Mouse (Mus musculus) cerebellum, postnatal 10 days (tissue): Measurements from ENCODE around the gene Mx1.

ENCODE experiments used
- DNase-seq, 2 experiments: peaks; one replicate each; pipeline ENCODE4 v3.0.0; 2021; ENCODE audit warnings: mixed read lengths in 2 of 2

Mx1 gene

DNA sequence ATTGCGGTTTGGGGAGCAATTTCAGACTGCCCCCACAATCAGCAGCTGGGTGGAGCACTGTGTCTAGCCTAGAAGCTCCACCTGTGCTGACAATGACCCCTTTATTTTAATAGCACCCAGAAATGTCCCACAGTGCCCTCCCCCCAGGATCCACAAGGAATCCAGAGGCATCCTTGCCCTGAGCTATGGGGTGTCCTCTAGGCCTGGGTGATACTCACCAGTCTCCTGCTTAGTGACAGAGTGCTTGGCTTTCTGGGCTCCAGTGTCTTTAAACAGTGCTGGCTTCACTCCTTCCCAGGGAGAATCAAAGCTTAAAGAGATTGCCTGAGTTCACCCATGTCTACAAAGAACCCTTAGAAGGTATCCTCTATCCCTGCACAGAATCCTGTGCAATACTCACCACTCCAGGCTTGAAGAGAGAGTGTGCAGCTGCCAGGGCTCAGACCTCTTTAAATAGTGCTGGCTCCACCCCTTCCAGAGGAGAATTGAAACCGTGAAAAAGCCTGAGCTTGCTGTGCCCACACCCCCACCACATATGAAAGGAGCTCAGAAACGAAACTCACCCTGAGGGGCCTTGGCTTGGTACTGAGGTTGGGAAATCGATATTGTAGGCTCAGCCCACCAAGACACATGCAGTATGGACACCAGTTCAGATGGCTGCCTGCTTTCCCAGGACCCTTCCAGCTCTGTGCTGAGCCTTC is at the start of gene Mx1:
Gene Mx1, minus strand, starts transcription at position 427 of the 701 bp plus-strand sequence.
- DNase-seq, result no peak

GRCm38 (mm10) chr16:97512347-97512751 is 49.6 kb upstream of the Mx1 start:
- DNase-seq, result no peak

- DNase-seq, result no peak
These were observed 48.8 kb upstream of the Mx1 start for GRCm38 (mm10) chr16:97511495-97511894.

- DNase-seq, result no peak
These were observed 48.1 kb upstream of the Mx1 start for GRCm38 (mm10) chr16:97510849-97511248.

DNA sequence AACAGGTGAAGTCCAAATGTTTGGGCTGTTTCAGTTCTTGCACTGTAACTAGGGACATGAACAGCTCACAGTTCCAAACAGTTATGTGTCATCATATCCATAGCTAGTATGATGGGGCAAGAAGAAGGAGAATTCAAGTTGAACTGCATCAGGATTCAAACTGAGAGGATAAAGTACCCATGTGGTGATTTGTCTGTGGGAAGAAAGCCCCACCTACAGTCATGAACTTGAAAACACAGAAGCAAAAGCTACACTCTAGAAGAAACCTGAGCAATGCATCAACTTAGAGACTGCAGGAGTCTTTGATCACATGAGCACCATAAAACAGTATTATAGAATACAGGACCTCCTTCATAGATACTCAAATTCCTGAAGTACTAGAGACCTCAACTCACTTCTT is 45.1 kb upstream of the Mx1 start:
- DNase-seq, result no peak

- no peak for DNase-seq
These were observed 42.1 kb upstream of the Mx1 start for GRCm38 (mm10) chr16:97504793-97505192.

DNA sequence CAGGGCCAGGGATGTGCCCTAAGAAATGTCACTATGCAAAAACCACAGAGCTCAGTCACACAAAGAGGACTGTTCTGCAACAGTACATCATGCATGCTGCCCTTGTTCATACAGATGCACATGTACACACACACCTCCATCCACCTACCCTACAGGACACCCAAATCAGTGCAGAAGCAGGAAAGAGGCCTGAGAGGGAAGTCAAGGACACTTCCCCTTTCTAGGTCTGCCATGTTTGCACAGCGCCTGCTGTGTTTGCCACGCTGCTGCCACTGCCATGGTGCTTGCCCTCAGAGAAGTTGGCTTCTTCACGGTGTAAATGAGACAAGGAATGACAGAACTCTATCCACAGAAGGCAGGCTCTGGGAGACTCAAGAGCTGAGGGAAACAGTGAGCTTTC is 41.1 kb upstream of the Mx1 start:
- DNase-seq, result no peak

DNA sequence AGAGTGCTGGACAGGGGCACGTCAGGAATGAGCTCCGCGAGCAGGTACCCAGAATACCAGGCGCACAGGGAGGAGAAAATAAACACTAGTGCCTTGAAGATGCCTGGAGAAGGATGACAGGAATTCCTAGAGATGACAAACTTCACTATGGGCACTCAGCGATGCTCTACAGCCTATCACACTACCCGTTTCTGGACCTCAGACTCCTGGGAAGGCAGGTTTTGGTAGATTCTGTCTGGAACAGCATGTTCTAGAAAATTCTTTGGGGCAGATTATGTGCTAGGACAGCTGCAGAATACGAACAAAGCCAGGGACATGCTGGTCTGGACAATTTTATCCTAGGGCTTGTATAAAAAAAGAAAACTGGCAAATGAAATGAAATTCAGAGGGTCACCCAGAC is 38.2 kb upstream of the Mx1 start:
- no peak for DNase-seq

GRCm38 (mm10) chr16:97499450-97499849 is 36.7 kb upstream of the Mx1 start:
- no peak for DNase-seq

GRCm38 (mm10) chr16:97498139-97498538 is 35.4 kb upstream of the Mx1 start:
- no peak for DNase-seq

DNA sequence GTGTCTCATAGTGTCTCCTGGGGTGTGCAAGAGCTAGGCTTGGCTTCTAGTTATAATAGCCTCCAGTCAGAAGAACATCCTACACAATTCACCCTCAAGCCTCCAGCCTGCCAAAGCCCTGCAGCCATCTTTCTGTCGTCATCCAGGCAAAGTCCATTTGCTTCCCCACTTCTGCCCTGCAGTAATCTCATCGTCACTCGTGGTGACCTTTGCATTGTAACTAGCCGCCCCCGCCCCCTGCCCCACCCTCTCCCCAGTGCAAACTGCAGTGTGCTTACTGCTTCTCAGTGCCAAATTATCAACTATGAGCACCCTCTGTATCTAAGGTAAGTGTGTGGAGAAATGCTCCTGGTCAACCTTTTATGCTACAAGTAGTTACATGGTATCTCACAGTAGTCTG is 35.0 kb upstream of the Mx1 start:
- no peak for DNase-seq

- DNase-seq, result no peak
These were observed 33.3 kb upstream of the Mx1 start for GRCm38 (mm10) chr16:97496026-97496425.

DNA sequence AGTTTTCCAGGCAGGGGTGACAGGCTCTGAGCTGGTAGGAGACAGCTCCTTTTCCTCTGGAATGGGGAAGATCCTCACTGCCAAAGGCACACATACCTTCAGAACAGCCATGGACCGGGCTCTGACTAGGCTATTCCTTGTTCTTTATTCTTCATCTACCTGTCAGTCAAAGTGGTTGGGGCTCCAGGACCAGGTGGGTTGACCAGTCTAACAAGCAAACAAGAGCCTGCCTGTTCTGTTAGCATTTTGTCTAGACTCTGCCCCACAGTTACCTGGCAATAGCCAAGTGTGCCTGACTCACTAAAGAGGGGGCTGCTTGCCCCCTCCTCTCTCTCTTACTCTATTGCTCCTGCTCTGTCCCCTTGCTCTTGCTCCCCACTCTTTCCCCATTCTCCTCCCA is 29.7 kb upstream of the Mx1 start:
- DNase-seq, result no peak

GRCm38 (mm10) chr16:97478655-97479054 is 15.9 kb upstream of the Mx1 start:
- no peak for DNase-seq

DNA sequence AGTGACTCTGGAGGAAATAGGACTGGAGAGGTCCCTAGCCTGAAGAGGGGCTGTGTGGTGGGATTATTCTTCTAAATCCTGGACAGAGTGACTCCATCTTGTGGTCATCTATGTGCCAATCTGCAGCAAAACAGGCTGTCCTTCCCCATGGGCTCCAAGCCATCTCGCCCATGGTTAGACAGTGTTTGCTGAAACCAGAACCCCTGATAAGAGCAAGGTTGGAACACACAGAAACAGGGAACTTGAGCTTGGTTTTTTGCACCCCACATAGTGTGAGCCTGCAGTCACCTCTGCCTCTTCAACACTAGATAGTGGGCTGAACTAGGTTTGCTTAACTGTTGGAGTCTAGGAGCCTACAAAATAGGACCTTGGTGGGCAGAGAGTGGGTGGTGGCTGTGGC is 13.8 kb upstream of the Mx1 start:
- DNase-seq, result no peak

DNA sequence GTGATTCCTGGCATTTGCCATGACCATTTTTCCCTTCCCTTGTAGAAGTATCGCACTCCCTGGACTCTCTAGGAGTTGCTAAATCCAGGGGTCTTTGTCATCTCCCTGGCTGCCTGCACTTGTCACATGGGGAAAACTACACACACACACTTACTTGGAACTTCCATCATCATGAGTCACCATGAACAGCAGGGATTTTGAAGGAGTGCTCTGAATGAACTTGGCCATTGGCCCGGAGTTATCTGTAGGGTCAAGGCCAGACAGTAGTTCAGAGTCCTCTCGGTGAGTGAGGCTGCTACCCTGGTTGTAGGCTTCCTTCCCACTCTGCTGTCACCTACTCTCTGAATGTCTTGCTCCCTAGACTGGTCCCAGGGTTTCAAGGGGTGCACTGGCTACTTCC is 12.9 kb upstream of the Mx1 start:
- DNase-seq, result no peak

- DNase-seq, result no peak
These were observed 12.0 kb upstream of the Mx1 start for GRCm38 (mm10) chr16:97474671-97475070.

GRCm38 (mm10) chr16:97467993-97468791 is 5.5 kb upstream of the Mx1 start:
- no peak for DNase-seq

- DNase-seq, result no peak
These were observed 4.8 kb upstream of the Mx1 start for GRCm38 (mm10) chr16:97467472-97467871.

DNA sequence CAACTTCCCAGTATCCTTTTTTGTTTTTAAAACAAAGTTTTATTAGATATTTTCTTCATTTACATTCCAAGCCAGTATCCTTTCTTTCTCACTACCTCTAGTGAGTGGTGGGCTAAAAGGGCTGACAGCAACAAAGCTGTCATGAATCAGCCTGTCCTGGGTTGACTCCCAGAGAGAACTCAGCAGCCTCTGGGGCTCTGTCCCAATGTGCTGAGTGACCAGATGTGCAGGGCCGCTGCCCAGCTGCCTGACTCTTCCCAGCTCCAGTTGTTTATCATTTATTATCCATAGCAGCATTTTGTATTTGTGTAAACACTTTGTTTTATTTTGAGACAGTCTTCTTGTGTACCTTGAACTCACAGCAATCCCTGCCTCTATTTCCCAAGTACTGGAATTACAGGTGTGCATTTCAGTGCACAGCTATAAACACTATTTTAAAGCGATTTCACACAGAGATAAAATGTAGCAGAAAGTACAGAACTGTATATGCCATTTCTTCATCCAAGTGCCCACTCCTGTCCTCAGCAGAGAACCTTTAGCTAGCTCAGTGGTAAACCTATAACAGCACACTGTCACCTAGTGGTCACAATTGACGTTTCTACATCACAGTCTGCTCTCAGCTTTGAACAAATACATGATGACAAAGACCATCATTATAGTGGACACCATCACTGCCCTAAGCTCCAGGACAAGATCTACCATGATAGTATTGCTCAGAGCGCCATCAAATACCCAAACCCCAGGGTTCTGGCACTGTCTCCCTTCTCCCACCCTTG is 3.7 kb upstream of the Mx1 start:
- DNase-seq, result peak; percentile 29 to 48

DNA sequence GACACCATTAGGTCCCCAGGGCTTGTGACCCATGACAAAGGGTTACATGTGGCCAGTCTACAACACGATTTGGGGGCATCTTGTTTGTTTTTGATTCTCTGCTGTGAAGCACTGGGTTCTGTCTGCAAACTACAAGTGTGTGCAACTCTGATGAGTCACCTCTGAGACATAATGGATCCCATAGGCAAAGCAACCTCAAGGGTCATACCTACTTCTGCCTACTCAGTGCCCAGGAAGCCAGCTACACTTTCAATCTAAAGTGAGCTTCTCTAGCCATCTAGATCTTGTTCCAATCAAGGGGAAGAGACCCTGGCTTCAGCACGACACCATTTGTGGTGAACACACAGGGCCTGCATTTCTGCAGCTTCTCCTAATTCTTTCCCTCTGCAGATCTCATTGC is 1.4 kb downstream of the Mx1 start:
- DNase-seq, result no peak

GRCm38 (mm10) chr16:97459831-97460230 is 2.9 kb downstream of the Mx1 start:
- DNase-seq, result no peak

- DNase-seq, result no peak
These were observed 15.3 kb downstream of the Mx1 start for GRCm38 (mm10) chr16:97447386-97447785.
